Mouse (Mus musculus) heart, embryonic 16.5 days (tissue): ENCODE results near the gene Itpkb. TPM values are rescaled to one million over a fixed set of nuclear protein-coding genes. Genes with fewer than 3 reads are reported as not detected.
"Not testable (repeated sequence)": the region's sequence is repeated elsewhere in the genome, so short reads cannot be mapped to it uniquely, and the experiment has no call there.

ENCODE experiments used
- ATAC-seq: fragments of 200-750 bp; cut with Nextera tagmentation; replicated peaks from 2 replicates; pipeline ENCODE4 v1.8.0; 2017; ENCODE audit warnings: moderate number of reproducible peaks; ENCODE audit not compliant: insufficient read depth, low FRiP score; ENCODE audit errors: extremely low read depth
- H3K27ac ChIP-seq: fragments of 300-500 bp; sonication (generic); 2 replicates; pipeline ENCODE4 v1.5.1; 2014; ENCODE audit warnings: mild to moderate bottlenecking, low read length, control low read depth, moderate library complexity
- H3K27me3 ChIP-seq: fragments of 300-500 bp; sonication (generic); 2 replicates; pipeline ENCODE4 v1.6.1; 2014; ENCODE audit warnings: low read length, mixed read lengths; ENCODE audit not compliant: control insufficient read depth, insufficient read depth
- H3K36me3 ChIP-seq: fragments of 300-500 bp; sonication (generic); 2 replicates; pipeline ENCODE4 v1.6.1; 2014; ENCODE audit not compliant: control insufficient read depth, insufficient read depth
- H3K4me1 ChIP-seq: fragments of 300-500 bp; sonication (generic); 2 replicates; pipeline ENCODE4 v1.6.1; 2014; ENCODE audit warnings: low read length, mixed read lengths; ENCODE audit not compliant: control insufficient read depth, insufficient read depth
- H3K4me2 ChIP-seq: fragments of 300-500 bp; sonication (generic); 2 replicates; pipeline ENCODE4 v1.6.1; 2014; ENCODE audit warnings: low read depth, mild to moderate bottlenecking, control low read depth, low read length
- H3K4me3 ChIP-seq: fragments of 300-500 bp; sonication (generic); 2 replicates; pipeline ENCODE4 v1.5.1; 2014; ENCODE audit warnings: mild to moderate bottlenecking, control low read depth, low read length
- H3K9ac ChIP-seq: fragments of 300-500 bp; sonication (generic); 2 replicates; pipeline ENCODE4 v1.6.1; 2014; ENCODE audit warnings: low read length, control low read depth
- H3K9me3 ChIP-seq: fragments of 300-500 bp; sonication (generic); replicated peaks from 2 replicates; pipeline ENCODE4 v1.6.1; 2016; ENCODE audit warnings: low read length; ENCODE audit not compliant: control insufficient read depth
- WGBS: fragments of 180-500 bp; shearing (Covaris S2); extraction: QIAGEN DNeasy Blood & Tissue Kit; methylation state at CpG from one replicate; pipeline ENCODE4 v1.1.7; 2014; 5-methylcytosine and 5-hydroxymethylcytosine counted together
- polyA plus RNA-seq: library from polyadenylated mRNA; unstranded; fragments of >200 nt; fragmentation: Nextera tagmentation; extraction: Ambion mirVana; gene quantifications from 2 replicates; pipeline ENCODE4 v1.2.1, GENCODE M21; 2015

Itpkb gene
- polyA plus RNA-seq, 1 experiment from 2014 or later, result 7.3 TPM

- Histone ChIP-seq H3K9me3 (no peaks in the 10 kb centered on the region), H3K9ac (no peak overlapping the region), H3K27me3 (no peaks in the 10 kb centered on the region), H3K36me3 (no peaks in the 10 kb centered on the region), H3K27ac (no peak overlapping the region), H3K4me2 (no peak overlapping the region), H3K4me1 (peaks cover 40% of the 10 kb centered on the region), H3K4me3 (no peak overlapping the region)
- WGBS, result 95% methylated on average over 8 of the region's 8 CpGs
- no peak for ATAC-seq
These were observed 53.6 kb downstream of the Itpkb start for GRCm38 (mm10) chr1:180383884-180384283.

DNA sequence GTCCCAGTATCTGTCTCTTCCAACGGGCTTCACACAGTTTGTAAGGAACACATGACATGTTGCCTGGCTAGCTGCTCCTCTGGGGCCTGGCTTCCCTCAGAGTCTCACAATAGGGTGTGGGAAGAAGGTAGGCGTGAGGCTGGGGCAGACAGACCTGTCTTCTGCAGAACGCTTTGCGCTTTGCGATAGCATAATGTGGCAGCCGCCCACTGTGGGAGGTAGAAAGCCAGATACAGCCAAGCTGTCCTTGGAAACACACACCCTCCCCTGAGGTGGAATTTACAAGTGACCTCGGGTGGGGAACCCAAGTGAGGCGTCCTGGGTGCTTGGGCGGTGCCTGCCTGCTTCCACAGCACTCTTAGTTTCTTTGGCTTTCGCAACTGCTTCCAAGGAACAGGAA lies 54.2 kb downstream of the Itpkb start:
- H3K9ac ChIP-seq, result 0 out of 2 replicates have a peak overlapping the region, but pooled peaks have one; percentile 7
- no peaks in the 10 kb centered on the region for H3K27me3 ChIP-seq
- H3K36me3 ChIP-seq, result no peaks in the 10 kb centered on the region
- 50% methylated on average over 10 of the region's 10 CpGs for WGBS
- peak overlapping the region; percentile 51 for H3K27ac ChIP-seq
- no peak overlapping the region for H3K4me3 ChIP-seq
- no peak for ATAC-seq
- H3K4me2 ChIP-seq, result no peak overlapping the region
- H3K9me3 ChIP-seq, result no peaks in the 10 kb centered on the region
- peaks cover 43% of the 10 kb centered on the region for H3K4me1 ChIP-seq

GRCm38 (mm10) chr1:180385308-180385707 lies 55.0 kb downstream of the Itpkb start:
- H3K4me1 ChIP-seq, result peaks cover 45% of the 10 kb centered on the region
- WGBS, result 61% methylated on average over 6 of the region's 6 CpGs

GRCm38 (mm10) chr1:180386951-180387749 lies 56.9 kb downstream of the Itpkb start:
- peak; percentile 97 for ATAC-seq
- 3% methylated on average over 27 of the region's 27 CpGs for WGBS

More at GRCm38 (mm10) chr1:180385308-180385707, 55.0 kb downstream of the Itpkb start:
- no peaks in the 10 kb centered on the region for H3K27me3 ChIP-seq
- H3K4me3 ChIP-seq, result no peak overlapping the region
- no peak for ATAC-seq
- no peak overlapping the region for H3K9ac ChIP-seq
- H3K36me3 ChIP-seq, result no peaks in the 10 kb centered on the region
- H3K9me3 ChIP-seq, result no peaks in the 10 kb centered on the region
- H3K4me2 ChIP-seq, result no peak overlapping the region
- H3K27ac ChIP-seq, result no peak overlapping the region

GRCm38 (mm10) chr1:180387750-180388480 lies 57.6 kb downstream of the Itpkb start:
- 9% methylated on average over 11 of the region's 11 CpGs for WGBS
- H3K36me3 ChIP-seq, result no peaks in the 10 kb centered on the region
- H3K4me2 ChIP-seq, result peak overlapping the region; percentile 64
- peak overlapping the region; percentile 52 for H3K4me3 ChIP-seq
- peaks cover 46% of the 10 kb centered on the region for H3K4me1 ChIP-seq
- peak overlapping the region; percentile 35 for H3K9ac ChIP-seq
- peak overlapping the region; percentile 85 for H3K27ac ChIP-seq
- ATAC-seq, result no peak
- H3K27me3 ChIP-seq, result no peaks in the 10 kb centered on the region
- H3K9me3 ChIP-seq, result no peaks in the 10 kb centered on the region

More at GRCm38 (mm10) chr1:180386951-180387749, 56.9 kb downstream of the Itpkb start:
- Histone ChIP-seq H3K9me3 (no peaks in the 10 kb centered on the region), H3K4me2 (peak overlapping the region; percentile 64), H3K27ac (peak overlapping the region; percentile 85), H3K9ac (peak overlapping the region; percentile 64), H3K36me3 (no peaks in the 10 kb centered on the region), H3K4me1 (peaks cover 46% of the 10 kb centered on the region), H3K4me3 (peak overlapping the region; percentile 52), H3K27me3 (no peaks in the 10 kb centered on the region)

DNA sequence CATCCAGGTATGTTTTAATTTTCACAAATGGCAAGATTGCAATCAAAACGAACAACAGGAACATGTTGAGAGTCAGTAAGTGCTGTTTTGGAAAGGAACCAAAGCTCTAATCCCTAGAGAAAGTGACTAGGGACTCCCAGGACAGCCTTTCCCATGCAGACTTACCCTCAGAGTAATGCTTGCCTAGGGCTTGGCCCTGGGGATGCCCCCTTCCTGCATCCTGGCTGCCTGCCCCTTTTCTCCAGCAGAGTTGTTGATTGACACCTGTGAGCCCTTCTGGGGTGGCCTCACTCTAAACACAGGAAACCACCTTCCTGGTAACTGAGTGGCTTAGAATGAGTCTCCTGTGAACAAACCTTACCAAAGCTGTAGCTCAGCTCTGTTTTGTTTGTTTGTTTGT lies 58.2 kb downstream of the Itpkb start:
- no peak overlapping the region for H3K4me3 ChIP-seq
- H3K4me1 ChIP-seq, result peaks cover 52% of the 10 kb centered on the region
- H3K4me2 ChIP-seq, result 0 out of 2 replicates have a peak overlapping the region, but pooled peaks have one; percentile 64
- 27% methylated on average over 1 of the region's 1 CpGs for WGBS
- ATAC-seq, result no peak
- peak overlapping the region; percentile 85 for H3K27ac ChIP-seq
- peak overlapping the region; percentile 35; the same call in 1 of the 2 replicates for H3K9ac ChIP-seq
- no peaks in the 10 kb centered on the region for H3K27me3 ChIP-seq
- no peaks in the 10 kb centered on the region for H3K9me3 ChIP-seq
- no peaks in the 10 kb centered on the region for H3K36me3 ChIP-seq

DNA sequence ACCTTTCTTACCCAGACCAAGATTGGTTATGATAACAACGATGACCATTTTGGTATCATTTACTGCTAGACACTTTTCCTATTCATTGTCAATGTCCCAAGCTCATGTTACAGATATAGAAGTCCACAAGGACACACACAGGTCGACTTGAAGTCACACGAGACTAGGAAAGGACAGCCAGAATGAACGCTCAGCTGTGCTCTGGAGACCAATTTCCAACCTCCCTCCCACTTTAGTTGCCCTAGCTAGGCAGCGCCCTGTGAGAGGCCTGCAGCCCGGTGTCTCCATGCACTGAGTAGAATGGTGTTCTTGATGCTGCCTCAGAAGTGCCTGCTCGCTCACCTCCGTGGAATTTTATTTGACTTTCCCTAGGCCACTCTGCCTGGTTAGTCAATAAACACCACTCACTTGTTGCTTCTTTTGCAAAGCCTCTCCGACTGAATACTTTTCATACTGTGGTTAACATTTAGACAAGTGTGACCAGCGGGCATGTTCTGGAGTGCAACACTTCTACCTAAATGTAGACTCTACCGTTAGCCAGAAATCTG lies 59.0 kb downstream of the Itpkb start:
- H3K4me2 ChIP-seq, H3K9me3 ChIP-seq, H3K36me3 ChIP-seq, H3K27me3 ChIP-seq, H3K27ac ChIP-seq, H3K9ac ChIP-seq, ATAC-seq, H3K4me3 ChIP-seq: not testable (repeated sequence)
- 80% methylated on average over 11 of the region's 11 CpGs for WGBS
- peaks cover 51% of the 10 kb centered on the region for H3K4me1 ChIP-seq

DNA sequence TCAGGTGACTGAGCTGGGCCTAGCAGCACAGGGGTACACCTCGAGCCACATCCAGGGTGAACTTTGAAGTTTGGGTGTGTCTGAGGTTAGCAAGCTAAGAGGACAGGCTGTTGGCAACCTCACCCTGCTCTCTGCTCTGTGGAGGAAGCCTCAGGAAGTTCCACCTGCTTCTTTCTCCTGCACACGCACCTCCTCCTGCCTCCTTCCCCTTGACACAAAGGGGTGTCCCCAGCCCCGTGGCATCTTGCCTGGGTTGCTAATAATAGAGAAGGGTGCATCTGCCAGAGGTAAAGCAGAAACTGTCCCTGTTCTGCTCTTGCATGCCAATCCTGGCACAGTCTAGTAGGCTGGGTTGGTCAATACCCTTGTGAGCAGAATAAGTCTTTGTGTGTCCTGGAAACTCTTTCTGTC lies 60.0 kb downstream of the Itpkb start:
- 0 out of 2 replicates have a peak overlapping the region, but pooled peaks have one; percentile 34 for H3K27ac ChIP-seq
- H3K9me3 ChIP-seq, result no peaks in the 10 kb centered on the region
- H3K4me1 ChIP-seq, result peaks cover 41% of the 10 kb centered on the region
- H3K9ac ChIP-seq, result no peak overlapping the region
- H3K4me3 ChIP-seq, result no peak overlapping the region
- no peaks in the 10 kb centered on the region for H3K36me3 ChIP-seq
- H3K27me3 ChIP-seq, result no peaks in the 10 kb centered on the region
- H3K4me2 ChIP-seq, result no peak overlapping the region
- WGBS, result 43% methylated on average over 3 of the region's 3 CpGs
- no peak for ATAC-seq
